Mouse (Mus musculus) testis, adult 2 months (tissue): Measurements from ENCODE around the gene Igfbp7. TPM values are rescaled to one million over a fixed set of nuclear protein-coding genes. Genes with fewer than 3 reads are reported as not detected.

ENCODE experiments used
- H3K27ac ChIP-seq: fragments of 200-500 bp; 2 replicates; pipeline ENCODE4 v1.5.1; 2012; ENCODE audit warnings: low read depth, low read length; ENCODE audit not compliant: control insufficient read depth, insufficient read depth
- H3K27me3 ChIP-seq: fragments of 200-500 bp; 2 replicates; pipeline ENCODE4 v1.6.1; 2012; ENCODE audit warnings: mild to moderate bottlenecking, low read length, moderate library complexity; ENCODE audit not compliant: control insufficient read depth, insufficient read depth
- H3K36me3 ChIP-seq: fragments of 200-500 bp; 2 replicates; pipeline ENCODE4 v1.6.1; 2012; ENCODE audit warnings: mild to moderate bottlenecking, low read length; ENCODE audit not compliant: control insufficient read depth, insufficient read depth
- H3K4me1 ChIP-seq: fragments of 200-500 bp; 2 replicates; pipeline ENCODE4 v1.6.1; 2012; ENCODE audit warnings: low read length; ENCODE audit not compliant: control insufficient read depth, insufficient read depth
- H3K4me3 ChIP-seq: fragments of 200-500 bp; 2 replicates; pipeline ENCODE4 v1.5.1; 2012; ENCODE audit warnings: low read depth, mild to moderate bottlenecking, low read length, moderate library complexity, mixed read lengths; ENCODE audit not compliant: control insufficient read depth
- CTCF ChIP-seq: fragments of 200-500 bp; IDR thresholded peaks from 2 replicates; pipeline ENCODE4 v1.5.1; 2012; ENCODE audit warnings: low read depth, mild to moderate bottlenecking, inconsistent platforms, low read length, moderate library complexity; ENCODE audit not compliant: control insufficient read depth, insufficient read depth, insufficient replicate concordance
- POLR2A ChIP-seq: fragments of 200-500 bp; IDR thresholded peaks from 2 replicates; pipeline ENCODE4 v1.6.1; 2012; ENCODE audit warnings: low read depth, mild to moderate bottlenecking, inconsistent platforms, low read length, moderate library complexity; ENCODE audit not compliant: control insufficient read depth
- polyA plus RNA-seq: library from polyadenylated mRNA; depleted of rRNA; stranded (reverse); fragments of >200 nt; gene quantifications from 2 replicates; pipeline ENCODE4 v1.2.3, GENCODE M21; 2012

Gene Igfbp7
- polyA plus RNA-seq, 1 experiment, result 94.8 TPM

GRCm38 (mm10) chr5:77398285-77399057, 9.4 kb downstream of the Igfbp7 start:
- TF ChIP-seq POLR2A, result no peak
- Histone ChIP-seq H3K27me3 (no peaks in the 10 kb centered on the region), H3K27ac (no peak overlapping the region), H3K36me3 (no peaks in the 10 kb centered on the region), H3K4me1 (no peaks in the 10 kb centered on the region), H3K4me3 (no peak overlapping the region)

GRCm38 (mm10) chr5:77393990-77394618, 13.7 kb downstream of the Igfbp7 start:
- Histone ChIP-seq H3K4me3 (no peak overlapping the region), H3K27ac (no peak overlapping the region), H3K36me3 (no peaks in the 10 kb centered on the region), H3K27me3 (no peaks in the 10 kb centered on the region), H3K4me1 (no peaks in the 10 kb centered on the region)
- TF ChIP-seq CTCF (no peak), POLR2A (no peak)

- Histone ChIP-seq H3K4me3 (no peak overlapping the region), H3K27ac (no peak overlapping the region), H3K27me3 (no peaks in the 10 kb centered on the region), H3K36me3 (no peaks in the 10 kb centered on the region), H3K4me1 (no peaks in the 10 kb centered on the region)
- TF ChIP-seq CTCF, result no peak
- no peak for TF ChIP-seq POLR2A
Measured at GRCm38 (mm10) chr5:77393094-77393619, 14.7 kb downstream of the Igfbp7 start.

GRCm38 (mm10) chr5:77390272-77390671, 17.6 kb downstream of the Igfbp7 start:
- Histone ChIP-seq H3K27ac (no peak overlapping the region), H3K27me3 (no peaks in the 10 kb centered on the region), H3K4me3 (no peak overlapping the region), H3K4me1 (peaks cover 12% of the 10 kb centered on the region), H3K36me3 (no peaks in the 10 kb centered on the region)
- TF ChIP-seq POLR2A, result no peak

GRCm38 (mm10) chr5:77388359-77388758, 19.5 kb downstream of the Igfbp7 start:
- peaks cover 12% of the 10 kb centered on the region for H3K4me1 ChIP-seq
- TF ChIP-seq CTCF, result no peak
- TF ChIP-seq POLR2A, result no peak
- no peak overlapping the region for H3K27ac ChIP-seq
- H3K4me3 ChIP-seq, result no peak overlapping the region
- H3K27me3 ChIP-seq, result no peaks in the 10 kb centered on the region
- H3K36me3 ChIP-seq, result no peaks in the 10 kb centered on the region

DNA sequence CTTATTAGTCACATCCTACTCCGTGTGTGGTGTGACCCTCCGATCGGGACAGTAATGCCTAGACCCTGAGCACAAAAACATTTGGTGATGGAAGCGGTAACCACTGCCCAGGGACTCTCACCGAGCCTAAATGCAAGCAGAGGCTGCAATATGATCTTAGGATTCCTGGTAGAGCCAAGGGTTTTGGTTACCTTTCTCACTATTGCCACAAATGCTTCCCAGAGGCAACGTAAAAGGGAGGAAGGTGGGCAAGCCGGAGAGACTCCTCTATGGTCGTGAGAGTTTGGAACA, 20.5 kb downstream of the Igfbp7 start:
- Histone ChIP-seq H3K27ac (peak overlapping the region; percentile 42; the same call in 1 of the 2 replicates), H3K27me3 (no peaks in the 10 kb centered on the region), H3K4me3 (peak overlapping the region; percentile 8; the same call in 1 of the 2 replicates), H3K36me3 (no peaks in the 10 kb centered on the region), H3K4me1 (peaks cover 12% of the 10 kb centered on the region)
- TF ChIP-seq CTCF (no peak), POLR2A (no peak)

- TF ChIP-seq POLR2A (no peak), CTCF (no peak)
- H3K4me3 ChIP-seq, result peak overlapping the region; percentile 58
- H3K27ac ChIP-seq, result no peak overlapping the region
- H3K36me3 ChIP-seq, result no peaks in the 10 kb centered on the region
- H3K27me3 ChIP-seq, result no peaks in the 10 kb centered on the region
- peaks cover 12% of the 10 kb centered on the region for H3K4me1 ChIP-seq
Measured at GRCm38 (mm10) chr5:77386596-77387413, 21.0 kb downstream of the Igfbp7 start.
